Mouse (Mus musculus): Measurements from ENCODE around the gene Spg11.
"Not testable (repeated sequence)": the region's sequence is repeated elsewhere in the genome, so short reads cannot be mapped to it uniquely, and the experiment has no call there.

Gene Spg11

DNA sequence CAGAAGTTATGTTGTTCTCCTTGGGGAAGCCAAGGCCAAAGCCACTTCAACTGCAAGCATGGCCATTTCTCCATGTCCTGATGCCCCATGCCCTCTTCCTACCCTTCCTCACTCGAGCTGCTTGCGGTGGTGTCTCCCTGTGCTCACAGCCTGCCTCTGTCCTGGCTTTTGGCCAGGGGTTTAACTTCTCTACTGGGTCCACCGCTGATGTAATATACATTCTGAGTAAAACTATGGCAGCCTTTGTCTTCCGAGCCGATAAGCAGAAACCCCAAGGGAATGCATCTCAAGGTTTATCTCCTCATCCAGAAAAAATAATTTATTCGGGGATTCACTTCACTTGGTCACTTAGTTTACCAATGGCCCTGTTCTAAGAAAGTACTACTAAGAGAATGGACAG, 28.5 kb upstream of the Spg11 start:
- in situ Hi-C loops (cut with MseI, MboI) = no loop called here

DNA sequence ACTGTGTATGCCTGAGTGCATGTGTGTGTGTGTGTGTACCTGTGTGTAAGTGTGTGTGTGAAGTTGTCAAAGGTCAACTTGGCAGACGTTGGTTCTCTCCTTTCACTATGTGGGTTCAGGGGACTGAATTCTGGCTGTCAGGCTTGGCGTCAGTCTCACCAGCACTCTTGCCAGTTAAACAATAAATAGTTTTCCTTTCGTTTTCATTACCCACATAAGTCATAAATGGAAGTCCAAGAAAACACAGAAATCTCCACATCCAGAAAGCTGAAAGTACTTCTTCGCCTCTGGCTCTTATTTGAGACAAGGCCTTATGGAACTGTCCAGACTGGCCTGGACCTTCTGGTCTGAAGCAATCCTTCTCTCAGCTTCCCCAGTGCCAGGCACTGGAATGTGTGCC, 27.6 kb upstream of the Spg11 start:
- in situ Hi-C loops (cut with MseI, MboI) = no loop called here

DNA sequence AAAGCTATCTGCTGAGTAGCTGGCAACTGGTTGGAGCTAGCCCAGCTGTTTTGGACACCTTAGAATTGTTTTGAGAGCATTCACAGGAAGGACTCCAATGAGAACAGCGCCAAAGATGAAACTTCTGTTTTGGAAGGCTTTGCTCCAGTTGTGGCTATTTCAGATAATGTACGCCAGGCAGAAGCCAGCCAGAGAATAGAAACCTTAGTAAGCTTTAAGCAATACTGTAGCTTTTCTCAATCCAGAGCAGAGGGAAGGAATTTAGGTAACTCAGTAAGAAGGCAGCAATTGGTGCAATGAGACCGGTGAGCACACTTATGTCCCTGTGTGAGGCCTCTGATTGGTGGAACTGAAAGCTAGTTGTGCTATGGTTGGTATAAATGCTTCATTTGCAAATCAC, 24.9 kb upstream of the Spg11 start:
- in situ Hi-C loops (cut with MseI, MboI) = no loop called here

DNA sequence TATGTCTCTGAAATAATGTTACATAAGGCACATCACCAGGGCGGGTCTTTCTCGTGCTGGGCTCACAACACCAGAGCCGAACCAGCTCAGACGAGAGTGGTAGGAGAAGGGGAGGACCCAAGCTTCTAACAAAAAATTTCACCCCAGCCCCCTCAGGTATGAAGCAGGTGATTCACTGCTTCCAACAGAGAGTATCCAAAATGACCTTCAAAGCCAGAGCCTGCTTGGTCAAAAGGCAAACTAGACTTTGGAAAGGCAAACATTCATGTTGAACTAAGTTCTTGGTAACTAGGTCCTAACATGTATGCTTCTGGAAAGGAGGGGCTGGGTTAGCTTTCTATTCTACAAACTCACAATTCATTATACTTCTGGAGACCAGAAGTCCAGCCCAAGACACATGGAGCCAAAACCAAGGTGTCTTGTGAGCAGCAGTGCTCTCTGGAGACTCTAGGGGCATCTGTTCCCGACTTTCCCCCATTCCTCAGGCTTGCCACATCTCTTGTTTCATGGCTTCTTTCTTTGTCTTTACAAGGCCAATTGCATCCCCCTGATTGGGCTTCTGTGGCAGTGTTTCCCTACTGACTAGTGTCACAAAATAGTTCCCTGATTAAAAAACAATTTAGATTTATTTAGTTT, 23.3 kb upstream of the Spg11 start:
- in situ Hi-C loops (cut with MseI, MboI) = no loop called here

DNA sequence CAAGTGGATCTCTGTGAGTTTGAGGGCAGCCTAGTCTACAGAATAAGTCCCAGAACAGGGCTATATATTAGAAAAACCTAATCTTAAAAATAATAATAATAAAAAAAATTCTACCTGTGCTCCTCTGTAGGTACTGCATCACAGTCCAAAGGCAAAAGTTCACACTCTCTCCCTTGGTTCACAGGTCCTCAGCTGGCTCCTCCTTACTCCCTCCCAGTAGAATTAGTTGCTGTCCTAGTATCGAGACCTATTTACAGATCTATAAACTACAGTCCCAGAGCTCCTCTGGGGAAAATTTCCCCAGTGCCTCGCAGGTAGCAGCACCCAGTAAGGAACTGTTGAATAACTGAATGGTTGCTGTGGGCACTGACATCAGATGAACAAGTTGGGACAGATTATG, 22.6 kb upstream of the Spg11 start:
- in situ Hi-C loops (cut with MseI, MboI) = no loop called here

DNA sequence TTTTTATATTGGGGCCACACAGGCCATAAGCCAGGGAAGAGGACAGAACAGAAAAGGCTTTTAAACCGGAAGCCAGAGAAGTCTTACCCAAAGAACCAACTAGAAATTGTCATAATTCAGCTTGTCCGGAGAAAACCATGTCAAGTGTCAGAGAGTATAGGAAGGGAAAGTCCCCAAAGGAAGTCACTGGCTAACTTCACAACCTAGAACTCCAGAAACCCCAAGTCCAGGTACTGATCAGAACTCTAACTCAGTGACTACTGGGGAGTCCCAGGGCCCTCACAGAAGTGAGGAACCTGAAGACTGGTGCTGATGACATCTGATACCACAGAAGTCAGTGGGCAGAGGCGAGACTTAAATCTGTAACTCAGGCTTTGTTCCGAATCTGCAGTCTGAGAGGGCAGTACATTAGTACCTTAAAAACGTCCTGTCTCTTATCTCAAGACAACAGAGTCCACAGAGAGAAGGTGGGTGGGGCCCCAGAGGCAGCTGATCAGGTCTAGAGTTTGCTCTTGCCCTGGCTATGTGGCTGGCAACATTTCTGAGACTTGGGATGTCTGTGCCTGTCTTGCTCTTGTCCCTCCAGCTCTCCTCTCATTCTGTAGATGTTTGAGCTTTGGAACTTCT, 19.8 kb upstream of the Spg11 start:
- in situ Hi-C loops (cut with MseI, MboI) = no loop called here

DNA sequence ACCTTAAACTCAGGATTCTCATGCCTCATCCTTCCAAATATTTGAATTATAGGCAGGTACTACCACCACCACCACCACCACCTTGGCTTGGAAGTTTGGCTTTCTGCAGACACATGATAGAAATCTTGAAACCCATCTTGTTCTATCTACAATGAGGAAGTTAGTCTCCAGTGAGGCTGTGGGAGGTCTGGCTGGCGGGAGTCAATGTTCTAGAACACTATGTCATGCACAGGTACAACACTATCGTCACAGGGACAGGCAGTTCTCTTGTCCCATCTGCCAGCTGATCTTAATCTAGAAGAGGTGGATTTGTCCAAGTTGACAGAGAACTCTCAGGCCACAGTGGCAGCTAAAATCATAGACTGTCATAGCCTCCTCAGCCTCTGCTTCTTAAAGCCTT, 14.4 kb upstream of the Spg11 start:
- in situ Hi-C loops (cut with MseI, MboI) = no loop called here

DNA sequence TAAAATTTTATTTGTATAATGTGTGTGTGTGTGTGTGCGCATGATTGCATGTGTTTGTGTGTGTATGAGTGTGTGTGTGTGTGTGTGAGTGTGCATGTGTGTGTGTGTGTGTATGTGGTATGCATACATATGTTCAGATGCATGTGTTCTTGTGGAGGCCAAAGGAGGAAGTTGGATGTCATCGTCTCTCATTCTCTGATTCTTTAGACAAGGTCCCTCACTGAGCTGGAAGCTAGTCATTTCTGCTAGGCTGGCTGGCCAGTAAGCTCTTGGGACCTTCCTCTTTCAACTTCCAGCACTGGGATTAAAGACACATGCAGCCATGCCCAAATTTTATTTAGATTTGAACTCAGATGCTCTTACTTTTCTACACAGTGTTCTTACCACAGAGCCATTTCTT, 13.9 kb upstream of the Spg11 start:
- in situ Hi-C loops (cut with MseI, MboI) = no loop called here

DNA sequence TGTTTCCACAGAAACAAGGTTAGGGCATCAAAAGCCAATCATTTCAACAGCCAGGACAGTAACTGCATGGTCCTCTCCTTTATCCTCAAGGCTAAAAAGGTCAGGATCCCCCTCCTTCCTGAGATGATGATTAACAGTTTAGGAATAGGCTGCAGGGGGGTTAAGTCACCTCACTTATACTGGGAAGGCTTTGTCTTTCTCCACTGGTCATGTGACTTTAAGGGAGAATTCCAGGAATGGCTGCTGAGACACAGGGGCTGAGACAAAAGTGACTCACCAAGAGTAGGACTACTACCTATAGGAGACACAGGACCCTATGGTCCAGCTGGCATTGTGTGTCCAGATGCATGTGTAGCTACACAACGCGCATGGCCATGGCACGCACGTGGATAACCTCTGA, 9.4 kb upstream of the Spg11 start:
- in situ Hi-C loops (cut with MseI, MboI) = no loop called here

DNA sequence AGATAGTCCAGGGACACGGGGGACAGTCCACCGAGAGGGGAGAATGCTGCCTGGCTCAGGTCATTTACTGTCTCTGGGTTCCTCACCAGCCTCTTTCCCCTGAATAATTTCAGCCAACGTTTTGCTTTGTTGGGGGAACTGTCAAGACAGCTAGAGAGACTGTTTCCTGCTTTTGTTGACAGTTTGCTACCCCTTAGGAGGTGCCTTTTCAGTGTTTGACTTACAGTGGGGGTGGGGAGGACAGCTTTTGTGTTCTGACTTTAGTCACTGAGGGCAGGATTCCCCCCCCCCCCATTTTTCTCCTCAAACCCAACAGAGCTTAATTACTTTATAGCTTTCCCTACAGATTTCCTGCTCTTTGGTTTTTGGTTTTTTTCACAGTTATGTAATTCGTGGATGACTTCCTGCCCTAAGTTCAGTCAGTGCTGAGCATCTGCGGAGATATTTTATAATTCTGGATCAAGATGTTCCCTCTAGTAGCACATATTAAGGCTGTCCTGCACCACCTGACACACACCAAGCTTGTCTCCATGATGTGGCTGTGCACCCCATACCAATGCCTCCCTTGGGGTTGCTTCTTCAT, 8.7 kb upstream of the Spg11 start:
- in situ Hi-C loops (cut with MseI, MboI) = no loop called here

DNA sequence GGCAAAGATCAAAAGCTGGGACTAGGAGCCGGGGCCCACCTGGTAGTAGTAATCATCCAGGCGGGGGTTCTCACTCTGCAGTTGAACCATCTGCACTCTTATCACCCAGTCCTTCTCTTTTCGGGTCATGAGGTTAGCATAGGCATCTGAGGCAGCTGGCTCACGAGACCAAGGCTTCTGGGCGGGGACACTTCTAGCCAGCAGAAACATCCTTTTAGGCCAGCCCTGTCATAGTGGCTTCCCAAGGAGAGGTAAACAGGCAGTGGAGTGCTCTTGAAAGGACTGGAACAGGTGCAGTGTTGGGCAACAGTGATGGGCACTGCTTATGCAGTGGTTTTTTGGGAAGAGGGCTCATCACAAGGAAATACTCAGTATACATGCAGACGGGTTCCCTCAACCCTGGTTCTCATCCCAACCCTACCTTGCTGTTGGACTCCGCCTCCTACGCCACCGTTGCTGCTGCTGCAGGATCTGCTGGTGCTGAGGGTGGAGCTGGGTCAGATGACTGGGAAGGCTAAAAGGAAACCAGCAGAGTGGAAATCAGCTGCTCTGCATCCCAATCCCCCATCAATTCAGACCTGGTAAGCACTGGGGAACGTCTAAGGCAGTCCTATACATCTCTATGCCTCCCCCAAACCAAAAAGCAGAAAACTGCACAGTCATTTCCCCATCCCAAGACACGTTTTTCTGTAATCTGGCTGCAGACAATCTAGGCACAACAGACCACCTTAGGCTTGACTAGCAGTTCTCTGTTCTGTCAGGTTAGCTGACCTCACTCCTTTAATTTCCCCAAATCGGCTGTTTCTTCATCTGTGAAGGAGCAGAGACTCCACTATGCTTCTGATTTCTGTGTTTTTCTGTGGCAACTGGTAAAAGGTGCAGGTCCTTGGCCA, 7.7 kb upstream of the Spg11 start:
- in situ Hi-C loops (cut with MseI, MboI) = no loop called here

DNA sequence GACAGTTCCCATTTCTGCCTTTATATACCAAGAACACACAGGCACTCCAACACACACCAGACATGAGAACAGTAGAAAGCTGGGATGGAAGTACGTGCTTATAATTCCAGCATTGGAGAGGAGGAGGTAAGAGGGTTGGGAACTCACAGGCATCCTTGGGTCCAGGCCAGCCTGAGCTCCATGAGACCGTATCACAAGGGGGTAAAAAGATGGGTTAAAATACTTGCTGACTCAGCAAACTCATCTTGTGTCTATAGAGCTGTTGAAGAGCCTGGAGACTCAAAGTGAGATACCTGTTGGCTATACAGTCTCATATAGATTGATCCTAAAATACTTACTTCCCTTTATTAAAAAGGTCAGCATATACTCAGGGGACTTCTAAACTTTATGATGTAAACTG, 1.3 kb downstream of the Spg11 start:
- in situ Hi-C loops (cut with MseI, MboI) = no loop called here

DNA sequence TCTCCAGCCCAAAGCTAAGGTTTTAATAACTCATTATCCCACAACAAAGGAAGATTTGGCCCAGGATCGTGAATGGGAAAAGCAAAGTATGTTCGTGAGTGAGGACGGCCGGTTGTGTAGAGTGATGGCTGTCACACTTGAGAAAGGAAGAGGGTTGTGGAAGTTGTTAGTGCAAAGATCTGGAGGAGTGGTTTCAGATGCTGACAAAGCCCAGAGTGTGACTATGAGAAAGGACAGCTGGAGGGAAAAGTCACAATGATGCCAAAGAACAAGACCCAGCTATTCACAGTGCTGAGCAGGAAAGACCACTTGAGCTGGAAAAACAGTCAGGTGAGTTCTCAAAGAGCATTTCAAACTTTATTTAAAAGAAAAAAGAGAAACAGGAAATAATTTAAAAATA, 8.5 kb downstream of the Spg11 start:
- in situ Hi-C loops (cut with MseI, MboI) = no loop called here

DNA sequence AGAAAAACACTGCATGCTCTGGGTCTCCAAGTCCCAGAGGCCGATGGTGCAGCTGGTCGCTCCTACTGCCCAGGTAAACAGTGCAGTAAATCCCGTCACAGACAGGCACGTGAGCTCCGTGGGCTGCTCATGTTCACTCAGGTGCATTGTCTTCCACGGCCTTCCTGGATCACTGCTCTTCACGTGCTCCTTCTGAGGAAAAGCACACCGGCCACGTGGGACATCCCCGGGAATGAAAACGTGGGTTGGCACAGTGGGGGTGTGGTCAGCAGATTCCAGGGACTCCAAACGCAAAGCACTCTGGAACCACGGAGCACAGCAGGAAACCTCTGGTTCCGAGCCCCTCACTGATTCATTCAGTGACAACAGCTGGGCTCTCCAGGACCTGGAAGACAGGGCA, 10.1 kb downstream of the Spg11 start:
- in situ Hi-C loops (cut with MseI, MboI) = no loop called here

DNA sequence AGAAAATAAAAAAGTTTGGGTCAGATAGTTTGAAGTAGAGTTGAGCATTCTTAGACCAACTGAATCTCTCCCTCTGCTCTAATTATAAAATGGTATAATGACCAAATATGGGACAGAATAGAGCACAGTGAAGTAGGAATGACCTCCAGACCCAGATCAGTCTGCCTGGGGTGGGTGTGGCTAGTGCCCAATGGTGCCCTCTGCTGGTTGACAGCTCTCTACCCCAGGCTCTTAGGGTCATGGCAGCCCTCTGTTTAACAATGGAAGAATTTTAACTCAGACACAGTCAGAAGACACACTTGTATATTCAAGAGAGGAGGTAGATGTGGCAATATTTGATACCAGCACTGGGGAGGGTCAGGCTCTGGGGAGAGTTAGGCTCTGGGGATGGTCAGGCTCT, 16.1 kb downstream of the Spg11 start:
- in situ Hi-C loops (cut with MseI, MboI) = no loop called here

DNA sequence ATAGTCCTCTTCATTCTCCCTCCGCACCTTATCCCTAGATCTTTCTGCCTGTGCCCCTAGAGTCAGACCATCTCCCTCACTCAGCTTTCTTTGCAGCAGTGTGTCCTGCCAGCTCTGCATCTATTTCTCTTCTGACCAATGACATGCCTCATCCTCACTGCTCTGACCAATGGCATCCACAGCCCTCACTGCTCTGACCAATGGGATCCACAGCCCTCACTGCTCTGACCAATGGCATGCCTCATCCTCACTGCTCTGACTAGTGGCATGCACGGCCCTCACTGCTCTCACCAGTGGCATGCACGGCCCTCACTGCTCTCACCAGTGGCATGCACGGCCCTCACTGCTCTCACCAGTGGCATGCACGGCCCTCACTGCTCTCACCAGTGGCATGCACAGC, 20.5 kb downstream of the Spg11 start:
- in situ Hi-C loops (cut with MseI, MboI) = not testable (repeated sequence)

DNA sequence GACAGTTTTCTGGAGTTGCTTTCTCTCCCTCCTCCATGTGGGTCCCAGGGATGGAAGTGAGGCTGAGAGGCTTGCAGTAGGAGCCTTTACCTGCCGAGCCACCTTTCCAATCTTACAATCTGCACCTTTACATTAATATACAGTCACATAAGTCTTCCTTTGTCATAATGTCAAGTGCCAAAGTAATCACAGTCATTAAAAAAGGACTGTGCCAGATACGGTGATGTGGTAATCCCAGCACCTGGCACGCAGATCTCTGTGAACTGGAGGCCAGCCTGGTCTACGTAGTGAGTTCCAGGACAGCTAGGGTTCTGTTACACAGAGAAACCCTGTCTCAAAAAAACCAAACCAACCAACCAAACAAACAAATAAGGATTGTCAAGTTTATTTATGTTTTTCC, 24.3 kb downstream of the Spg11 start:
- in situ Hi-C loops (cut with MseI, MboI) = no loop called here

DNA sequence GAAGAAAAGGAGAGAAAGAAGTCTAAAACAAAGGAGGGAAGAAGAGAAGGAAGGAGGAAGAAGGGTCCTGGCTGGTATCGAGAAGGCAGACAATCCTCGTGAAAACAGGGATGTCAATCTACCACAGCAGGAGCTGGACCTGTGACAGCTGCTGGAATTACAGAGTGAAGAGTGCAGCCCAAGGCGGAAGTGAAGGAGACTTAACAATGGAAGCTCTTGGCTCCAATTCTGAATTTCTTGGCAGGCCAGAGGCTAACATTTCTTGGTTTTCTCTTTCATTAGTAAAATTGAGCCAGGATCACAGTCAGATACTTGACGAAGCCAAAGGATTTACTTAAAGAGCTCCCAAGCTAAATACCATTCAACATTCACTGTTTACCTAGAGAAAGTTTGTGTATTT, 31.7 kb downstream of the Spg11 start:
- in situ Hi-C loops (cut with MseI, MboI) = no loop called here

DNA sequence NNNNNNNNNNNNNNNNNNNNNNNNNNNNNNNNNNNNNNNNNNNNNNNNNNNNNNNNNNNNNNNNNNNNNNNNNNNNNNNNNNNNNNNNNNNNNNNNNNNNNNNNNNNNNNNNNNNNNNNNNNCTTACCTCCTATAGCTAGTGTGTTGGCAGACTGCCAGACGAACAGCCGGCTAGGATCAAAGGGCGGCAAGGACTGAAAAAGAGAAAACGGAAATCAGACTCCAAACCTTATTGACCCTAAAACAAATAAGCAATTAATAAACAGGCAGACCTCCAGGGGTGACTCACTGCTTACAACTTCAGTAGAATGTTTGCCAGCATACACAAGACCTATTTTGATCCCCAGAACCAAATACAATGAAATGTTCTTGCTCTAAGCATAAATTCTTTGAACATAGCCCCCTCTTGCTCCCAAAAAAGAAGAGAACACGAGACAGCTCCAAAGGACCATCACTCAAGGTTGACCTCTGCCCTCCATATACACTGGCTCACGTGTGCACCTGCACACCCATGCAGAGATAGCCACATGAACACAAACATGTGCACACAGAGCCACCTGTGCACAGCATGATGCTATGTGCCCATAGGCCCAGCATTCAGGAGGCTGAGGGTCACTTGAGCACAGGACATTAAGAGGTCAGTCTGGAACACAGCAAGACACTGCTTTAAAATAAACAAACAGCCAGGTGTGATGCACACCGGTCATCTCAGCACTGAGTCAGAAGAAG, 36.3 kb downstream of the Spg11 start:
- in situ Hi-C loops (cut with MseI, MboI) = no loop called here

DNA sequence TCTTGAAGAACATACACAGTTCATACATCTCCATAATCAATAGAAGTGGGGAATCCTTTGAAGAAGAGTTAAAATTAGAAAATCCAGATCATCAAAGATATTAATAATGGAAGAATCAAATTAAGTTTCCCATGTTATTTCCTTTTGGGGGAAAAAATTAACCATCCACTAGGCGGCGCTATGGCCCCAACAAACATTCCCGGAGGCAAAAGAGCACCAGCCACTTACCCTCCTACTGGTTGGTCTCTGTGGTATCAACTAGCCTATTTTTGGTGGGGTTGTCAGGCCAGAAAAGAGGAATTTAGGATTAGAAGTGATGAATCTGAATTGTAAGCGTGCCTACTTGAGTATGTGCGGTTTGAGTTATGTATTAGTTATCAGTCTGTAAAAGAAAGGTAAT, 48.3 kb downstream of the Spg11 start:
- in situ Hi-C loops (cut with MseI, MboI) = loop anchor here in 1 of 2 experiments (5.0 kb wide), 1 partner anchor 82 kb away; no protein-coding TSS in a partner anchor

DNA sequence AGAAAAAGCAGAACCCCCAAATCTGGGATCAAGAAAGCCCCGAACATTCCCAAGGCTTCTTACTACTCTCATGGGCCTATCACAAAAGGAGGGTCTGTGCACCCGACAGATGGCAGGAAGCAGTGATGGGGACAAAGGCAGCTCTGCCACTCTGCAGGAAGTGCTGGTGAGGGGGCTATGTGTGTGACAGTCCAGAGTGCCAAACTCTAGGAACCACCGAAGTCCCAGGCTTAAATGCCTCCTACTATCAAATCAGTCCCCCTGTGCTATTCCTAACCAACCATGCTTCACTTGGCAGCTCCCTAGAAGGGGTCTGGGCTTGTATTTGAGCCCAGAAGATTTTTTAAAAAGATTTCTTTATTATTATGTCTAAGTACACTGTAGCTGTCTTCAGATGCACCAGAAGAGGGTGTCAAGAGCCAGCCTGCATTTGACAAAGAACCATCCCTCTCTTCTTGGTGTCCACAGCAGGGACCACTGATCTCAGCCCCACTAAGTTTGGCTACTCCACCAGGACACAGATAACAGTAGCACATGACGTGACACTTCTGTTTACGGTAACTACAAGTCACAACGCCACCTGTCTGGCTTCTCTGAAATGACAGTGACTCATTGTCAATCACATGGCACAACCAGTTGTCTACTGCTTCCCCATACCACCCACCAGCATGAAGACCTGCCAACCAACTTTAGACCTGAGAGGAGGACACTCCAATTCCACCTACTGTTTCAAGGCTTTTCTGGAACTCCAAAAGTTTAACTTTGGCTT, 48.9 kb downstream of the Spg11 start:
- in situ Hi-C loops (cut with MseI, MboI) = no loop called here
